Mouse (Mus musculus) liver, embryonic 16.5 days (tissue): ENCODE measurements around the gene Rundc3a. TPM values are rescaled to one million over a fixed set of nuclear protein-coding genes. Genes with fewer than 3 reads are reported as not detected.

ENCODE experiments used
- ATAC-seq: fragments of 200-750 bp; cut with Nextera tagmentation; 2 replicates; pipeline ENCODE4 v1.8.0; 2017; ENCODE audit warnings: low read depth, mild to moderate bottlenecking, moderate number of reproducible peaks, moderate library complexity
- H3K27ac ChIP-seq: fragments of 300-500 bp; sonication (generic); 2 replicates; pipeline ENCODE4 v1.5.1; 2014; ENCODE audit warnings: mild to moderate bottlenecking, low read length
- H3K27me3 ChIP-seq: fragments of 300-500 bp; sonication (generic); 2 replicates; pipeline ENCODE4 v1.6.1; 2014; ENCODE audit warnings: low read depth, low read length, mixed read lengths; ENCODE audit not compliant: control insufficient read depth, insufficient read depth
- H3K36me3 ChIP-seq: fragments of 300-500 bp; sonication (generic); 2 replicates; pipeline ENCODE4 v1.6.1; 2014; ENCODE audit warnings: mild to moderate bottlenecking; ENCODE audit not compliant: control insufficient read depth, insufficient read depth
- H3K4me1 ChIP-seq: fragments of 300-500 bp; sonication (generic); 2 replicates; pipeline ENCODE4 v1.6.1; 2014; ENCODE audit warnings: low read depth, low read length, mixed read lengths; ENCODE audit not compliant: control insufficient read depth
- H3K4me2 ChIP-seq: fragments of 300-500 bp; sonication (generic); 2 replicates; pipeline ENCODE4 v1.6.1; 2014; ENCODE audit warnings: low read depth, low read length, mixed read lengths
- H3K4me3 ChIP-seq: fragments of 300-500 bp; sonication (generic); 2 replicates; pipeline ENCODE4 v1.5.1; 2014; ENCODE audit warnings: low read depth, mild to moderate bottlenecking, low read length
- H3K9ac ChIP-seq: fragments of 300-500 bp; sonication (generic); 2 replicates; pipeline ENCODE4 v1.6.1; 2014; ENCODE audit warnings: low read depth, low read length
- H3K9me3 ChIP-seq: fragments of 300-500 bp; sonication (generic); replicated peaks from 2 replicates; pipeline ENCODE4 v1.6.1; 2016; ENCODE audit warnings: low read length; ENCODE audit not compliant: control insufficient read depth
- WGBS: fragments of 180-500 bp; shearing (Covaris S2); extraction: QIAGEN DNeasy Blood & Tissue Kit; methylation state at CpG from one replicate; pipeline ENCODE4 v1.1.7; 2014; ENCODE audit not compliant: insufficient replicate concordance; 5-methylcytosine and 5-hydroxymethylcytosine counted together
- polyA plus RNA-seq: library from polyadenylated mRNA; unstranded; fragments of >200 nt; fragmentation: Nextera tagmentation; extraction: Ambion mirVana; gene quantifications from 2 replicates; pipeline ENCODE4 v1.2.1, GENCODE M21; 2015

Gene Rundc3a
- polyA plus RNA-seq, 1 experiment from 2014 or later, result 2.2 TPM

- Histone ChIP-seq H3K4me3 (no peak overlapping the region), H3K4me2 (no peak overlapping the region), H3K9ac (no peak overlapping the region; the same call in 1 of the 2 replicates), H3K4me1 (peaks cover 45% of the 10 kb centered on the region), H3K9me3 (no peaks in the 10 kb centered on the region), H3K27ac (no peak overlapping the region), H3K36me3 (peaks cover 42% of the 10 kb centered on the region), H3K27me3 (peaks cover 53% of the 10 kb centered on the region)
- no peak for ATAC-seq
- WGBS, result 70% methylated on average over 12 of the region's 12 CpGs
These were observed 8.8 kb downstream of the Rundc3a start for GRCm38 (mm10) chr11:102401898-102402500.

DNA sequence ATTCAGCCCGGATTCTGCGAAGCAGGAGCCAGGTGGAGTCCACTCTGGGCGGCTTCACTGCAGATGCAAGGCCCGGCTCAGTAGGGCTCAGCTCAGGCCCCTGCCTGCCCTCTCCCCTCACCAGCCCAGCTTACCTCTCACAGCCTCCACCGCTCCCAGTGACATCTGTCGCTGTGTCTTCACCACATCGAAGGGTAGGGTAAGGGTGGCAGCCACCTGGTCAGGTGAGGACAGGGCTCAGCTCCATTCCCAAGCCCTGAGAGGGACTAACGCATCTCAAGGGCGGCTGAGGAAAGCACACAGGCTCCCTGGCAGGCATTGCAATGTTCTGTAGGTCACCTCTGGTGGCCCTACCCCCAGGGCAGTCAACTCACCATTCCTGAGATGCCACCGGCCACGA, 10.5 kb downstream of the Rundc3a start:
- Histone ChIP-seq H3K27me3 (peaks cover 37% of the 10 kb centered on the region), H3K4me2 (no peak overlapping the region), H3K9me3 (no peaks in the 10 kb centered on the region), H3K36me3 (peaks cover 42% of the 10 kb centered on the region), H3K4me1 (peaks cover 45% of the 10 kb centered on the region), H3K4me3 (no peak overlapping the region), H3K9ac (no peak overlapping the region), H3K27ac (no peak overlapping the region)
- WGBS, result 92% methylated on average over 11 of the region's 11 CpGs
- ATAC-seq, result no peak

DNA sequence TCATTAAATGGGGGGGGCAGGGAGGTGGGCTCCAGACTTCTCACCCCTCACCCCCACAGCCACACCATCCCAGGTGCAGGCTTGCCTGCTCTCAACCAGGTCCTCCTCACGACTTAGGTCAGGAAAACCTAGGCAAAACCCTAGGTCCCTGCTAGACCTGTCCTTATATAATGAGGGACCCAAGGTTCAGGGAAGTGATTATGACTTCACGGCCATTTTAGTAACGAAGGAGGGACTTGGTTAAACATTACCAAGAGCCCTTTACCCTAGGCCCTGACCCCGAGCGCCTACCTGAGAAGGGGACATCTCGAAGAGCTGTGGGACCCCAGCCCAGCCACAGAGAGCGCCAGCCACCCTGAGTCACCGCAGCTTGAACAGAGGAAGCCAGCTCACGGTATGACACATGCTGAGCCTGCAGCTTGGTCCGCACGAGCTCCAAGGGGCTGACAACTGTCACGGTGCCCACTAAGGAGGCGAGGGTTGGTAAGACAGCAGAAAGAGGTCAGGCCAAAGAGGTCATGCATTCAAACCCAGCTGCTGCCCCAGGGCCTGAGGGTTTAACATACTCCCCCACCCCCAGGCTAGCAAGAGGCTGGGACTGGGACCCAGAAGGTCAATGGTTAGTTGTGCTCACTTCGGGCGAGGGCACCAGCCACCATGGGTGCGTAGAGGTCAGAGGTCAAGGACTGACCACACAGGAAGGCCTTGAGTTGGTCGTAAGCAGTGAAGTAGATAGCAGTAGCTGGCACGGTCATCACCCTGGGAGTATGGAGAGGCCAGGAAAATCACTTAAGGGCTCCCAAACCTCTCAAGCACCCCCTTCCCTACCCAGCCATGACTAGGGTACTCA, 11.2 kb downstream of the Rundc3a start:
- Histone ChIP-seq H3K36me3 (peaks cover 42% of the 10 kb centered on the region), H3K4me2 (peak overlapping the region; percentile 94), H3K9ac (no peak overlapping the region; the same call in 1 of the 2 replicates), H3K9me3 (no peaks in the 10 kb centered on the region), H3K27me3 (peaks cover 29% of the 10 kb centered on the region), H3K4me3 (peak overlapping the region; percentile 79), H3K27ac (no peak overlapping the region), H3K4me1 (peaks cover 44% of the 10 kb centered on the region)
- ATAC-seq, result no peak
- WGBS, result 82% methylated on average over 18 of the region's 18 CpGs

DNA sequence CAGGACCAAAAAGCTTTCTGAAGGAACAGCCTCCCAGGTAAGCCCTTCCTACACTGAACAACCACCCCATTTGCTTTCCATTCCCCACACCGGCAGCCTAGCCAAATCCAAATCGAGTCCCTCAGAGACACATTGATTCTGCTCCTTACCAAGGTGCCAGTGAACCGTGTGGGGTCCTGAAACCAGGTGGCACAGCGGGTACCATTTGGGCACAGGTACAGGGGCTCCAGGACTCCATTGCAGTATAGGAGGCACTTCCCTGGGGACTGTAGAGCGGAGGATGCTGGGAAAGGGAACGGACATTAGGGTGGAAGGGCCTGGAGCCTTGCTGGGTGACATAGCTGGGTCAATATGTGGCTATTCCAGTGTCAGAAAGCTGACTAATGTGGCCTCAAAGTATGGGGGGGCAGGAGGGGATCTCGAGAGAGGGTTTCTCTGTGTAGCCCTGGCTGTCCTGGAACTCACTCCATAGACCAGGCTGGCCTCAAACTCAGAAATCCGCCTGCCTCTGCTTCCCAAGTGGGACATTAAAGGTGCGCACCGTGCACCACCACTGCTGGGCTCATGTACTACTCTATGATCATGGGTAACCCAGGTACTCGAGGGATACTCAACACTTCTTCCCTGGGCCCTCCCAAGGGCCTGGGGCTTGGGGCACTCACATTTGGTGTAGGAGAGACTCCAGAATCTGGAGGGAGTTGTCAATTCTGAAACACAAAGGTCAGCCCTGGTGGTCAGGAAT, 12.5 kb downstream of the Rundc3a start:
- peak overlapping the region; percentile 94 for H3K27ac ChIP-seq
- peak overlapping the region; percentile 94 for H3K4me2 ChIP-seq
- ATAC-seq, result no peak
- peak overlapping the region; percentile 89 for H3K9ac ChIP-seq
- H3K4me3 ChIP-seq, result peak overlapping the region; percentile 79
- 79% methylated on average over 11 of the region's 11 CpGs for WGBS
- peaks cover 40% of the 10 kb centered on the region for H3K4me1 ChIP-seq
- peaks cover 42% of the 10 kb centered on the region for H3K36me3 ChIP-seq
- H3K9me3 ChIP-seq, result no peaks in the 10 kb centered on the region
- peaks cover 16% of the 10 kb centered on the region for H3K27me3 ChIP-seq

DNA sequence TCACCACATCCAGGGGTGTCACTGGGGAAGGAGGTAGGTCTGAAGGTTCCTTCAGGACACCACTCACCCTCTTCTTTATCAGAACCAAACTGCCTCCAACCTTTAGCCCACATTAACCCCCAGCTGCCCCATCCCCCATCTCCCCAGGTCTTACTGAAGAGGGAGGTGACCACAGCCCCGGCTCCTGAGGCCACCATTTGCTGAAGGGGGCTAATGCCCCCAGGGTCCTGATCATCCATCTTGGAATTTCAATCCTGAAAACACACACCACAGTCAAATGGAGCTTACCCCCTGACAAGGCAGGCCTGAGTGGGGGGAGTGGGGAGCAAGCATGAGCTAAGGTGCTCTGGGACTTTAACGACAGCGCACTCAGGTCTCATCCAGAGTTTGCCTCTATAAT, 13.2 kb downstream of the Rundc3a start:
- Histone ChIP-seq H3K9ac (peak overlapping the region; percentile 89), H3K4me2 (peak overlapping the region; percentile 94), H3K4me1 (peaks cover 43% of the 10 kb centered on the region), H3K27me3 (peaks cover 10% of the 10 kb centered on the region), H3K4me3 (peak overlapping the region; percentile 79), H3K36me3 (peaks cover 42% of the 10 kb centered on the region), H3K9me3 (no peaks in the 10 kb centered on the region), H3K27ac (peak overlapping the region; percentile 94)
- ATAC-seq, result no peak
- WGBS, result 19% methylated on average over 3 of the region's 3 CpGs

DNA sequence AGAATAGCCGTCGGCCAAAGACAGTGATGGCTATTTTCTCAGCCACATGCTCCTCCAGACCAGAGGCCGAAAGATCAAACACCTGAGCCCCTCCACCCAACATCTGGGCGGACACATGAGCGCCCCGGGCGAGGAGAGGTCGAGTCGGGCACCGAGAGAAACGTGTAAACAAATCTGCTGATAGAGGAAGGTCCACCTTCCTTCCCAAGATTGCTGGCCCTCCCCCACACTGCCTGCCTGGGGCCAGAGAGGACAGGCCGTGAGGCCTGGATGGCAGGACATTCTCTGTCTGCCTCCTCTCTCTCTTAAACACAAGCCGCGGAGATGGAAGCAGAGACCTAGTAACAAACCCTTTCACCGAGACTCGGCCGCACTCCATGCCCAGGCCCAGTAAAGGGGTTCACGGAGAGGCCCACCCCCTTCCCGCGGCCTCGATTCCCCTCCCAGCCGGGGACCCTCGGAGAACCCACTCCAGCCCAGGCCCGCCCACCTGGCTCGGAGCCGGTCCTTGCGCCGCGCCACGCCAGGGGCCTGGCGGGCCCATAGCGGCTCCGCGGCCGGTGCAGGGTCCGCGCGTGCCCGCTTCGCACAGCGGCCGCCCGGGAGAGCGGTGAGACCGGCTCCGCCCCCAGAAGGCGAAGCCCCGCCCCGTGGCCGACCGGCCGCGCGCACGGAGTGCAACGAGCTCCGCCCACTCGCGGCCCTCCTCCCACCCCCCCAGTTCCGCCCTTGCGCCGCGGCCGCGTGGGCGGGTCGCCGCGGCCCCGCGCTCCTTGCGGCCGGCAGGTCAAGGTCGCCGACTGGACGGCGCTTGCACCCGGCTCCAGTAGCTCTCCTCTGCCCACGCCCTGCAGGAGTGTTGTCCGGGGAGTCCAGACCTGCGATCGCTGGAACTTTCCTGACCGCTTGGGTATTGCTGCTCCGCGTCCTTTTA, 14.0 kb downstream of the Rundc3a start:
- H3K27me3 ChIP-seq, result peaks cover 3% of the 10 kb centered on the region; the same call in 1 of the 2 replicates
- no peaks in the 10 kb centered on the region for H3K9me3 ChIP-seq
- peak overlapping the region; percentile 89 for H3K9ac ChIP-seq
- peak overlapping the region; percentile 95 for H3K27ac ChIP-seq
- peaks cover 46% of the 10 kb centered on the region for H3K4me1 ChIP-seq
- WGBS, result under 1% methylated on average over 79 of the region's 85 CpGs
- ATAC-seq, result peak; percentile 74
- peaks cover 38% of the 10 kb centered on the region for H3K36me3 ChIP-seq
- H3K4me3 ChIP-seq, result peak overlapping the region; percentile 79
- peak overlapping the region; percentile 94 for H3K4me2 ChIP-seq

DNA sequence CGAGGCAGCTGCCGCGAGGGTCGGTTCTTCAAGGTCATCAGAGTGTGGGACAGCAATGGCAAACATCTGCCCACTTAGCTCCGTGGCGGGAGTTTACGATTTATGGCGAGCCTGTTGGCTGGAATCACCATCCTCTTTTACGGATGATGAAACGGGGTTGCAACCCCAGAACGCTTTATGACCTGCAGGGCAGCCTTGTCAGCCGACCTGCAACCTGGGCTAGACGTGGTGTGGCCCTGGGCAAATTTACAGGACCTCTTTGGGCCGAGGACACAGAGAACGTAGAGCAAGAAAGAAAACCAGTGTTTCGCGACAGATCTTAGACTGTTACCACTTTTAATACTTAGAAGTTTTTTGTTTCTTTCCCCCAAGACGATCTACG, 14.6 kb downstream of the Rundc3a start, which contains the start of gene Slc25a39:
Gene Slc25a39 (minus strand): TSS at position 113 of the 382 bp plus-strand sequence.
- no peak for ATAC-seq

GRCm38 (mm10) chr11:102408344-102408876, 15.2 kb downstream of the Rundc3a start:
- Histone ChIP-seq H3K27ac (peak overlapping the region; percentile 95), H3K36me3 (peaks cover 26% of the 10 kb centered on the region), H3K27me3 (0 out of 2 replicates have a peak, but pooled peaks cover under 1% of the 10 kb centered on the region), H3K4me1 (peaks cover 46% of the 10 kb centered on the region), H3K4me2 (peak overlapping the region; percentile 94), H3K9me3 (no peaks in the 10 kb centered on the region), H3K9ac (peak overlapping the region; percentile 81), H3K4me3 (peak overlapping the region; percentile 79)
- under 1% methylated on average over 32 of the region's 32 CpGs for WGBS
- ATAC-seq, result peak; percentile 81

More for the DNA sequence above, 14.6 kb downstream of the Rundc3a start, which contains the start of gene Slc25a39:
- peak within 1 kb of the TSS; percentile 95 for H3K27ac ChIP-seq
- H3K36me3 ChIP-seq, result peaks cover 32% of the 10 kb centered on the region
- peaks cover 46% of the 10 kb centered on the region for H3K4me1 ChIP-seq
- peak within 1 kb of the TSS; percentile 89 for H3K9ac ChIP-seq
- peak within 1 kb of the TSS; percentile 94 for H3K4me2 ChIP-seq
- WGBS, result under 1% methylated on average over 19 of the region's 19 CpGs
- peaks cover 1% of the 10 kb centered on the region; the same call in 1 of the 2 replicates for H3K27me3 ChIP-seq
- H3K9me3 ChIP-seq, result no peaks in the 10 kb centered on the region
- peak within 1 kb of the TSS; percentile 79 for H3K4me3 ChIP-seq
